Mouse (Mus musculus): Measurements from ENCODE around the gene Anapc2. TPM values are rescaled to one million over a fixed set of nuclear protein-coding genes. Genes with fewer than 3 reads are reported as not detected.

Gene Anapc2
- total and polyA plus RNA-seq, 3 experiments: 13.0 to 55.2 (median 14.5) TPM

DNA sequence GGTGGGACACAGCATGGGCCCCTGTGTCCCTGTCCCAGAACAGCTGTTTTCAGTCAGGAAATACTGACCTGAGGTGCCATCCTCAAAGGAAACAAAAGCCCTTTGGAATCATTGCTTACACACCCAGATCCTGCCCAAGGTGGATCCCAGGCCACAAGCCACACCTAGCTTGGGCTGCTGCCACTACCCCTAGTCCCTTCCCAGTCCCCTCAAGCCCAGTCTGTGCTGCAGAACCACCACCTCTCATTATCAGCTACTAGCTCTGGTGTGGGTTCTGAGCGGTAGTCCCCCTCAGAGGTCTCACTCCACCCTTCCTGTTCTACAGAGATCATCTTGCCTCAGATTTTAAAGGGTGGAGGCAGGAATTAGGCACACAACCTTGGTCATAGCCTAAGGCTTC, 14.0 kb downstream of the Anapc2 start:
- Histone ChIP-seq H3K27me3 (replicated peaks) (peaks cover 7% of the 10 kb centered on the region), H3K27ac (ENCODE audit: insufficient read depth, low read depth) (no peak overlapping the region), H3K4me1 (ENCODE audit: control insufficient read depth in 1 of 2, insufficient read depth in 2 of 2) (peaks cover 0 to 2% of the 10 kb centered on the region in 2 experiments; a peak in 1 of 4 replicates), H3K4me3 (replicated peaks in 1 of 3; ENCODE audit: low read depth in 2 of 3, low read length in 2 of 3, poor library complexity in 1 of 3) (no peak overlapping the region), H3K36me3 (replicated peaks in 1 of 2; ENCODE audit: control insufficient read depth in 1 of 2, insufficient read depth in 1 of 2, low read length in 1 of 2) (peaks cover 34 to 54% of the 10 kb centered on the region in 2 experiments), H3K4me2 (ENCODE audit: insufficient read depth, low read depth, poor library complexity, severe bottlenecking) (no peak overlapping the region), H3K79me2 (replicated peaks; ENCODE audit: control insufficient read depth, extremely low read depth, insufficient read depth, poor library complexity, severe bottlenecking) (no peaks in the 10 kb centered on the region), H3K9me3 (replicated peaks; ENCODE audit: low read length) (no peaks in the 10 kb centered on the region), H3K9ac (ENCODE audit: insufficient read depth, low read depth) (no peak overlapping the region)
- TF ChIP-seq SIN3A (IDR thresholded peaks at IDR 0.05; ENCODE audit: low read length): no peak
- TF ChIP-seq RCOR1 (conservative IDR thresholded peaks at IDR 0.05; ENCODE audit: low read depth, low read length): no peak
- TF ChIP-seq MXI1 (IDR thresholded peaks at IDR 0.05; ENCODE audit: low read depth, low read length): no peak
- TF ChIP-seq USF2 (conservative IDR thresholded peaks at IDR 0.05; ENCODE audit: low read depth, low read length): no peak
- no peak for TF ChIP-seq MAFK (IDR thresholded peaks at IDR 0.05; ENCODE audit: insufficient replicate concordance, low read length)
- TF ChIP-seq ZMIZ1 (IDR thresholded peaks at IDR 0.05; ENCODE audit: low read depth, low read length): no peak
- no peak for TF ChIP-seq CTCF (conservative IDR thresholded peaks at IDR 0.05 in 1 of 2, IDR thresholded peaks at IDR 0.05 in 1 of 2; ENCODE audit: low read depth in 2 of 2, low read length in 2 of 2)
- TF ChIP-seq CHD1 (IDR thresholded peaks at IDR 0.05; ENCODE audit: low read depth, low read length): no peak
- no peak for TF ChIP-seq POLR2A (IDR thresholded peaks at IDR 0.05; ENCODE audit: low read depth, low read length)
- TF ChIP-seq KAT2A (IDR thresholded peaks at IDR 0.05; ENCODE audit: insufficient replicate concordance, low read length): no peak
- no peak for TF ChIP-seq ZC3H11A (IDR thresholded peaks at IDR 0.05; ENCODE audit: low read depth, low read length)
- no peak for TF ChIP-seq MEF2A (IDR thresholded peaks at IDR 0.05; ENCODE audit: borderline replicate concordance, low read depth, low read length)
- TF ChIP-seq ETS1 (conservative IDR thresholded peaks at IDR 0.05; ENCODE audit: low read depth, low read length): no peak
- no peak for DNase-seq (ENCODE audit: extremely low read depth)
- in situ Hi-C loops (cut with MboI; ENCODE audit: low pct_ligation_motif_present, low pct_unique_long_range_greater_than_20kb, low sequenced_read_pairs) (no loop called here), dilution Hi-C loops (cut with MboI; ENCODE audit: extremely low pct_ligation_motif_present, extremely low pct_unique_long_range_greater_than_20kb, low sequenced_read_pairs) (no loop called here)

DNA sequence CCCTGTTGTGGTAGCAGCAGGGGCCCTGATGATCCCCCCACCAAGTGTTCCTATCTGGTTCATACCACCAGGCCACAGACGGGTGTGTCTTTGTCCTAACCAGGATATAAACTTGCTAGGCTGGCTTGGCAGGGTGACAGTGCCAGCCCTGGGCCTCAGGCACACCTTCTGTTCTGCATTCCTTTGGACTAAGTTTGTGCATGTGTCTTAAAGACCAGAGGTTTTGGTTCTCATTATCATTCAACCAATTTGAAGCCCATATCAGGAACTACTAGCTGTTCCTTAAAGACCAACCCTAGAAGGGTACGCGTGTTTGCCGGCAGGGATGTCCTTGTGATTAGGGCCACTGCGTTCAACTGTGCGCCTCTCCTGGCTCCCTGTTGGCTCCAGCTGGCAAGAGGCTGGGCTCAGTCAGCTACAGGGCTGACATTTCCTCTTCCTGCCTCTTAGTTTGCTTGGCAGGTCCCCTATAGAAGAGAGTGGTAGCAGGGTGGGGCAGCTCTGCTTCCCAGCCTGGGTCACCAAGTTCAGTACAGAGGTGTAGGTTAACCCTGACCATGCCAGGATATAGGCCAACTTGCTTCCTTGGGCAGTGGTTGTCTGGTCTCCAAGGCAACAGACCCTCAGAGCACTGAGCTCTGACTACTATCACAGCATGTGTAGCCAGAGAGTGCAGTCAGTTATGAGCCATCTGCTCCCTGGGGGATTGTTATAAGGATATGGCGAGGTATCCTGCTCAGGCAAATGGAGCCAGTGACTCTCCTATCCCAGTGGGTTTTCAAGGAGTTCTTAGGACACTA, 14.8 kb downstream of the Anapc2 start:
- Histone ChIP-seq H3K4me2 (ENCODE audit: insufficient read depth, low read depth, poor library complexity, severe bottlenecking) (no peak overlapping the region), H3K9ac (ENCODE audit: insufficient read depth, low read depth) (no peak overlapping the region)
- in situ Hi-C loops (cut with MboI; ENCODE audit: low pct_ligation_motif_present, low pct_unique_long_range_greater_than_20kb, low sequenced_read_pairs): no loop called here

More for the DNA sequence above, 14.8 kb downstream of the Anapc2 start:
- H3K4me3 ChIP-seq (replicated peaks in 1 of 3; ENCODE audit: low read depth in 2 of 3, low read length in 2 of 3, poor library complexity in 1 of 3): no peak overlapping the region
- no peak overlapping the region for H3K27ac ChIP-seq (ENCODE audit: insufficient read depth, low read depth)
- H3K36me3 ChIP-seq (replicated peaks in 1 of 2; ENCODE audit: control insufficient read depth in 1 of 2, insufficient read depth in 1 of 2, low read length in 1 of 2): peaks cover 30 to 49% of the 10 kb centered on the region in 2 experiments
- peaks cover 0 to 2% of the 10 kb centered on the region in 2 experiments; a peak in 1 of 4 replicates for H3K4me1 ChIP-seq (ENCODE audit: control insufficient read depth in 1 of 2, insufficient read depth in 2 of 2)
- H3K9me3 ChIP-seq (replicated peaks; ENCODE audit: low read length): no peaks in the 10 kb centered on the region
- H3K27me3 ChIP-seq (replicated peaks): peaks cover 14% of the 10 kb centered on the region
- H3K79me2 ChIP-seq (replicated peaks; ENCODE audit: control insufficient read depth, extremely low read depth, insufficient read depth, poor library complexity, severe bottlenecking): no peaks in the 10 kb centered on the region
- dilution Hi-C loops (cut with MboI; ENCODE audit: extremely low pct_ligation_motif_present, extremely low pct_unique_long_range_greater_than_20kb, low sequenced_read_pairs): no loop called here
- DNase-seq (ENCODE audit: extremely low read depth): no peak
- TF ChIP-seq RCOR1 (conservative IDR thresholded peaks at IDR 0.05; ENCODE audit: low read depth, low read length) (no peak), E2F4 (IDR thresholded peaks at IDR 0.05; ENCODE audit: insufficient replicate concordance, low read depth, low read length) (no peak), NRF1 (IDR thresholded peaks at IDR 0.05; ENCODE audit: low read depth, low read length) (no peak), MXI1 (IDR thresholded peaks at IDR 0.05; ENCODE audit: low read depth, low read length) (no peak), UBTF (IDR thresholded peaks at IDR 0.05; ENCODE audit: low read depth, low read length) (no peak), ETS1 (conservative IDR thresholded peaks at IDR 0.05; ENCODE audit: low read depth, low read length) (no peak), HCFC1 (IDR thresholded peaks at IDR 0.05; ENCODE audit: low read depth, low read length) (no peak), CHD2 (IDR thresholded peaks at IDR 0.05; ENCODE audit: low read length) (no peak), TBP (conservative IDR thresholded peaks at IDR 0.05; ENCODE audit: low read depth, low read length) (no peak), ZNF384 (IDR thresholded peaks at IDR 0.05; ENCODE audit: low read depth, low read length) (no peak), USF1 (IDR thresholded peaks at IDR 0.05; ENCODE audit: low read depth, low read length) (no peak), CTCF (conservative IDR thresholded peaks at IDR 0.05 in 1 of 2, IDR thresholded peaks at IDR 0.05 in 1 of 2; ENCODE audit: low read depth in 2 of 2, low read length in 2 of 2) (no peak), NELFE (IDR thresholded peaks at IDR 0.05; ENCODE audit: low read depth, low read length) (no peak), CHD1 (IDR thresholded peaks at IDR 0.05; ENCODE audit: low read depth, low read length) (no peak), EP300 (IDR thresholded peaks at IDR 0.05; ENCODE audit: low read length) (no peak), BHLHE40 (IDR thresholded peaks at IDR 0.05; ENCODE audit: low read depth, low read length) (no peak), POLR2AphosphoS2 (IDR thresholded peaks at IDR 0.05; ENCODE audit: low read depth, low read length) (no peak), RAD21 (IDR thresholded peaks at IDR 0.05; ENCODE audit: low read depth, low read length) (no peak), JUND (conservative IDR thresholded peaks at IDR 0.05; ENCODE audit: low read depth, low read length) (no peak)

Measured in CH12.LX (cell line).